Mouse (Mus musculus) forebrain, embryonic 12.5 days (tissue): ENCODE measurements around the gene Hist1h2ae. TPM values are rescaled to one million over a fixed set of nuclear protein-coding genes. Genes with fewer than 3 reads are reported as not detected.
"Not testable (repeated sequence)": the region's sequence is repeated elsewhere in the genome, so short reads cannot be mapped to it uniquely, and the experiment has no call there.

ENCODE experiments used
- ATAC-seq: fragments of 200-750 bp; cut with Nextera tagmentation; 2 replicates; pipeline ENCODE4 v1.8.0; 2017; ENCODE audit warnings: moderate TSS enrichment; ENCODE audit not compliant: low FRiP score
- H3K27ac ChIP-seq: fragments of 300-500 bp; sonication (generic); 2 replicates; pipeline ENCODE4 v1.5.1; 2016; ENCODE audit warnings: mild to moderate bottlenecking
- H3K27me3 ChIP-seq: fragments of 300-500 bp; sonication (generic); 2 replicates; pipeline ENCODE4 v1.6.1; 2016; ENCODE audit warnings: mild to moderate bottlenecking
- H3K36me3 ChIP-seq: fragments of 300-500 bp; sonication (generic); replicated peaks from 2 replicates; pipeline ENCODE4 v1.6.1; 2016; ENCODE audit warnings: mild to moderate bottlenecking
- H3K4me1 ChIP-seq: fragments of 300-500 bp; sonication (generic); 2 replicates; pipeline ENCODE4 v1.6.1; 2016
- H3K4me2 ChIP-seq: fragments of 300-500 bp; sonication (generic); 2 replicates; pipeline ENCODE4 v1.6.1; 2016; ENCODE audit warnings: mild to moderate bottlenecking, moderate library complexity
- H3K4me3 ChIP-seq: fragments of 300-500 bp; sonication (generic); replicated peaks from 2 replicates; pipeline ENCODE4 v1.5.1; 2016; ENCODE audit warnings: mild to moderate bottlenecking
- H3K9ac ChIP-seq: fragments of 300-500 bp; sonication (generic); 2 replicates; pipeline ENCODE4 v1.6.1; 2016; ENCODE audit warnings: mild to moderate bottlenecking
- H3K9me3 ChIP-seq: fragments of 300-500 bp; sonication (generic); 2 replicates; pipeline ENCODE4 v1.6.1; 2016
- WGBS: fragments of 180-500 bp; shearing (Covaris S2); methylation state at CpG from one replicate; pipeline ENCODE4 v1.1.7; 2016; 5-methylcytosine and 5-hydroxymethylcytosine counted together
- polyA plus RNA-seq: library from polyadenylated mRNA; unstranded; fragments of >200 nt; fragmentation: Nextera tagmentation; extraction: Ambion mirVana; gene quantifications from 2 replicates; pipeline ENCODE4 v1.2.1, GENCODE M21; 2016

The Hist1h2ae gene
- polyA plus RNA-seq, 1 experiment from 2014 or later, result 138 TPM

- H3K9me3 ChIP-seq, result no peaks in the 10 kb centered on the region
- no peaks in the 10 kb centered on the region for H3K36me3 ChIP-seq
- H3K27me3 ChIP-seq, result no peaks in the 10 kb centered on the region
- H3K4me1 ChIP-seq, result peaks cover 23% of the 10 kb centered on the region
- peak overlapping the region; percentile 93 for H3K4me2 ChIP-seq
- 26% methylated on average over 9 of the region's 9 CpGs for WGBS
- H3K27ac ChIP-seq, result peak overlapping the region; percentile 99
- peak overlapping the region; percentile 56 for H3K4me3 ChIP-seq
- H3K9ac ChIP-seq, result peak overlapping the region; percentile 89
- no peak for ATAC-seq
Measured at GRCm38 (mm10) chr13:23554393-23554792, 16.6 kb downstream of the Hist1h2ae start.

- no peak for ATAC-seq
- no peak within 1 kb of the TSS for H3K4me3 ChIP-seq
Measured at GRCm38 (mm10) chr13:23552962-23553361, 18.1 kb downstream of the Hist1h2ae start, which contains the start of gene Hist1h1d. Hist1h1d (plus strand) TSS chr13:23553262.

GRCm38 (mm10) chr13:23551931-23552914, 18.8 kb downstream of the Hist1h2ae start:
- Histone ChIP-seq H3K27ac (peak overlapping the region; percentile 94), H3K9me3 (no peaks in the 10 kb centered on the region), H3K4me2 (peak overlapping the region; percentile 58), H3K4me3 (peak overlapping the region; percentile 45), H3K4me1 (peaks cover 23% of the 10 kb centered on the region), H3K9ac (0 out of 2 replicates have a peak overlapping the region, but pooled peaks have one; percentile 67), H3K27me3 (no peaks in the 10 kb centered on the region), H3K36me3 (no peaks in the 10 kb centered on the region)
- no peak for ATAC-seq
- WGBS, result 46% methylated on average over 8 of the region's 8 CpGs

More at GRCm38 (mm10) chr13:23552962-23553361, 18.1 kb downstream of the Hist1h2ae start, which contains the start of gene Hist1h1d:
- H3K9me3 ChIP-seq, result no peaks in the 10 kb centered on the region
- H3K36me3 ChIP-seq, result no peaks in the 10 kb centered on the region
- H3K27me3 ChIP-seq, result no peaks in the 10 kb centered on the region
- peak within 1 kb of the TSS; percentile 93 for H3K4me2 ChIP-seq
- H3K4me1 ChIP-seq, result peaks cover 23% of the 10 kb centered on the region
- no peak within 1 kb of the TSS for H3K9ac ChIP-seq
- H3K27ac ChIP-seq, result peak within 1 kb of the TSS; percentile 99

- H3K27me3 ChIP-seq, H3K9me3 ChIP-seq, H3K36me3 ChIP-seq: not testable (repeated sequence)
- WGBS, result under 1% methylated on average over 47 of the region's 47 CpGs
- Histone ChIP-seq H3K4me3 (peak within 1 kb of the TSS; percentile 45), H3K27ac (peak within 1 kb of the TSS; percentile 94), H3K4me2 (peak within 1 kb of the TSS; percentile 58), H3K9ac (peak within 1 kb of the TSS; percentile 67), H3K4me1 (peaks cover 18% of the 10 kb centered on the region)
- ATAC-seq, result peak; percentile 84
Measured at GRCm38 (mm10) chr13:23551146-23551834, 19.7 kb downstream of the Hist1h2ae start, which contains the start of gene Hist1h4f. Hist1h4f (minus strand) TSS chr13:23551648.

- 7% methylated on average over 3 of the region's 3 CpGs for WGBS
- H3K4me2 ChIP-seq, result peak overlapping the region; percentile 58
- peak overlapping the region; percentile 45 for H3K4me3 ChIP-seq
- H3K4me1 ChIP-seq, result peaks cover 18% of the 10 kb centered on the region; the same call in 1 of the 2 replicates
- no peaks in the 10 kb centered on the region for H3K27me3 ChIP-seq
- peak overlapping the region; percentile 67 for H3K9ac ChIP-seq
- no peaks in the 10 kb centered on the region for H3K36me3 ChIP-seq
- no peak for ATAC-seq
- H3K27ac ChIP-seq, result peak overlapping the region; percentile 94
- H3K9me3 ChIP-seq, result no peaks in the 10 kb centered on the region
Measured at GRCm38 (mm10) chr13:23550761-23551145, 20.3 kb downstream of the Hist1h2ae start.

- no peak for ATAC-seq
- no peak overlapping the region for H3K4me3 ChIP-seq
- peaks cover 17% of the 10 kb centered on the region for H3K4me1 ChIP-seq
- no peaks in the 10 kb centered on the region for H3K9me3 ChIP-seq
- H3K27me3 ChIP-seq, result no peaks in the 10 kb centered on the region
- H3K4me2 ChIP-seq, result no peak overlapping the region
- peak overlapping the region; percentile 14 for H3K27ac ChIP-seq
- no peaks in the 10 kb centered on the region for H3K36me3 ChIP-seq
- WGBS, result 81% methylated on average over 5 of the region's 5 CpGs
- H3K9ac ChIP-seq, result no peak overlapping the region
Measured at GRCm38 (mm10) chr13:23546694-23547093, 24.3 kb downstream of the Hist1h2ae start.

- Histone ChIP-seq H3K4me1 (peaks cover 10% of the 10 kb centered on the region; the same call in 1 of the 2 replicates), H3K4me2 (peak overlapping the region; percentile 62), H3K4me3 (peak overlapping the region; percentile 47), H3K27ac (peak overlapping the region; percentile 94), H3K9ac (peak overlapping the region; percentile 57; the same call in 1 of the 2 replicates)
- 1% methylated on average over 13 of the region's 14 CpGs for WGBS
- peak; percentile 1; the same call in 1 of the 2 replicates for ATAC-seq
- H3K36me3 ChIP-seq, H3K9me3 ChIP-seq, H3K27me3 ChIP-seq: not testable (repeated sequence)
Measured at GRCm38 (mm10) chr13:23544787-23545120, 26.3 kb downstream of the Hist1h2ae start.

GRCm38 (mm10) chr13:23543965-23544786, 26.8 kb downstream of the Hist1h2ae start, which contains the start of gene Hist1h3f:
Hist1h3f (plus strand) TSS chr13:23544052.
- Histone ChIP-seq H3K4me1 (peaks cover 10% of the 10 kb centered on the region; the same call in 1 of the 2 replicates), H3K9ac (peak within 1 kb of the TSS; percentile 61), H3K27me3 (no peaks in the 10 kb centered on the region), H3K36me3 (no peaks in the 10 kb centered on the region), H3K27ac (peak within 1 kb of the TSS; percentile 94), H3K9me3 (no peaks in the 10 kb centered on the region), H3K4me2 (peak within 1 kb of the TSS; percentile 62), H3K4me3 (peak within 1 kb of the TSS; percentile 47)
- under 1% methylated on average over 25 of the region's 45 CpGs for WGBS
- peak; percentile 95 for ATAC-seq

- Histone ChIP-seq H3K4me1 (peaks cover 10% of the 10 kb centered on the region; the same call in 1 of the 2 replicates), H3K9ac (peak within 1 kb of the TSS; percentile 61), H3K4me2 (peak within 1 kb of the TSS; percentile 62), H3K4me3 (peak within 1 kb of the TSS; percentile 47), H3K27ac (peak within 1 kb of the TSS; percentile 92)
- ATAC-seq, result peak; percentile 92
- H3K9me3 ChIP-seq, H3K27me3 ChIP-seq, H3K36me3 ChIP-seq: not testable (repeated sequence)
- WGBS, result under 1% methylated on average over 42 of the region's 42 CpGs
Measured at GRCm38 (mm10) chr13:23542999-23543607, 27.9 kb downstream of the Hist1h2ae start, which contains the start of gene Hist1h2bh. Hist1h2bh (minus strand) TSS chr13:23543392.

GRCm38 (mm10) chr13:23542225-23542980, 28.6 kb downstream of the Hist1h2ae start:
- H3K9ac ChIP-seq, result peak overlapping the region; percentile 61
- H3K9me3 ChIP-seq, H3K27me3 ChIP-seq, ATAC-seq, H3K36me3 ChIP-seq: not testable (repeated sequence)
- H3K4me2 ChIP-seq, result peak overlapping the region; percentile 62
- 5% methylated on average over 3 of the region's 3 CpGs for WGBS
- H3K4me1 ChIP-seq, result peaks cover 12% of the 10 kb centered on the region; the same call in 1 of the 2 replicates
- H3K4me3 ChIP-seq, result peak overlapping the region; percentile 45
- peak overlapping the region; percentile 91 for H3K27ac ChIP-seq
